ENCODE assay signal across 24 mouse cellular contexts in the genomic region with DNA sequence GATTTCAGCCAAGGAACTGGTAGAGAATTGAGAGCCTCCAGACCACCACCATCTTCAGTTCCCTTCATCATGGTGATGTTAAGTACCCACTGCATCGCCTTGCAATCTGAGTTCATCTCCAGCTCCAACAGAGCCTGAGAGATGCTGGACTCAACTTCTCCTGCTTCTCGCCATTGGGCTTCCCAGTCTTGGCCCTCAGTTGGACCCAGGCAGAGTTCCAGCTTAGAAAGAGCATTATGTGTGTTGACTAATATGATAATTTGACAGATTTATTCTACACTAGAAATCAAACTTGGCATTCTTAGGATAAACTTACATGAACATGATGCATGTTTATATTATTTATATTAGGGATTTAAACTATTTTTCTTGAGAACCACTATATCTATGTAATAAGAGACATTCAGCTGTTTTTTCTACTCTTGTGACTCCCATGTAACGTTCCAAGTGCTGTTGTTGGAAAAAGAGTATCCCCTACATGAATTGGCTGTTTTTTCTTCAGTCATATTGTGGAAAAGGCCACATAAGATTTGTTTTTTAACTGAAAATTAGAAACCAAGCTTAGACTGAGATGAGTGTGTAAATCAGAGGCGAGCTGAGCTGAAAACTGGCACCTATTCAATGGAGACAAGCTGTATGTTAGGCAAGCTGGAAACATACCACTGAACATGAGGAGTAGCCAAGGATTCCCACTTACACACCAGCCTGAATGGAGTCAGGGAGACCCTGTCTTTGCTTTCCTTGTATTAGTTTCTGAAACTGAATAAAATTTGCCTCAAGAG.
DNase-seq lines count a peak whose midpoint lies in the region; ATAC-seq lines count a peak whose summit lies in the region.
"Had no signal": no experiment of that assay in that cellular context is flagged by ENCODE, and none has a peak within 500 bp of the region (broad histone marks: within the 10 kb centered on the region; RNA-seq: fewer than 3 reads in every experiment).

No protein-coding gene starts in this region.

- H3K9me3 ChIP-seq in forebrain, embryonic 16.5 days (ENCODE audit: control insufficient read depth, low read length), result no peaks in the 10 kb centered on the region
- H3K9me3 ChIP-seq in forebrain, embryonic 15.5 days, result no peaks in the 10 kb centered on the region
- no peaks in the 10 kb centered on the region for H3K9me3 ChIP-seq in lung, embryonic 15.5 days
- H3K9me3 ChIP-seq: embryonic facial prominence, embryonic 12.5 days; embryonic facial prominence, embryonic 15.5 days; heart, embryonic 12.5 days; heart, embryonic 15.5 days had no signal

- DNase-seq in lung, postnatal 25 days (ENCODE audit: low spot score), result no peak
- peak; percentile 58 for DNase-seq in NIH3T3 (ENCODE audit: low read depth)
- no peak for DNase-seq in heart, postnatal 4 days
- DNase-seq: adrenal gland, postnatal 10 days; adrenal gland, postnatal 36 days; cerebellum, adult 11 months; cerebellum, adult 2 months; cerebellum, adult 9-11 months; cerebellum, postnatal 25 days; gastrocnemius, postnatal 25 days; heart, adult 18-20 months; heart, postnatal 10 days; heart, postnatal 36 days had no signal

- no peaks in the 10 kb centered on the region; the same call in 1 of the 2 replicates for H3K4me1 ChIP-seq in forebrain, embryonic 16.5 days (replicated peaks; ENCODE audit: control insufficient read depth, insufficient read depth, low read length)
- H3K4me1 ChIP-seq in forebrain, embryonic 15.5 days, result 0 out of 2 replicates have a peak, but pooled peaks cover 2% of the 10 kb centered on the region
- H3K4me1 ChIP-seq in lung, embryonic 15.5 days, result no peaks in the 10 kb centered on the region
- H3K4me1 ChIP-seq: embryonic facial prominence, embryonic 12.5 days; embryonic facial prominence, embryonic 15.5 days; heart, embryonic 15.5 days had no signal

- H3K27me3 ChIP-seq in forebrain, embryonic 16.5 days (replicated peaks; ENCODE audit: control insufficient read depth, insufficient read depth, low read length), result no peaks in the 10 kb centered on the region
- no peaks in the 10 kb centered on the region for H3K27me3 ChIP-seq in forebrain, embryonic 15.5 days
- H3K27me3 ChIP-seq in lung, embryonic 15.5 days, result no peaks in the 10 kb centered on the region
- H3K27me3 ChIP-seq: embryonic facial prominence, embryonic 12.5 days; embryonic facial prominence, embryonic 15.5 days had no signal

- WGBS in forebrain, embryonic 16.5 days, result 76% methylated on average over 4 of the region's 4 CpGs
- WGBS in forebrain, embryonic 15.5 days, result 77% methylated on average over 4 of the region's 4 CpGs
- 50% methylated on average over 4 of the region's 4 CpGs for WGBS in lung, embryonic 15.5 days

- no peak overlapping the region for H3K4me3 ChIP-seq in forebrain, embryonic 16.5 days (replicated peaks; ENCODE audit: low read length)
- no peak overlapping the region for H3K4me3 ChIP-seq in forebrain, embryonic 15.5 days
- no peak overlapping the region for H3K4me3 ChIP-seq in lung, embryonic 15.5 days
- H3K4me3 ChIP-seq: embryonic facial prominence, embryonic 12.5 days; embryonic facial prominence, embryonic 15.5 days; heart, embryonic 12.5 days; heart, embryonic 15.5 days had no signal

- H3K9ac ChIP-seq in forebrain, embryonic 16.5 days (replicated peaks; ENCODE audit: low read depth, low read length), result no peak overlapping the region
- no peak overlapping the region for H3K9ac ChIP-seq in forebrain, embryonic 15.5 days (replicated peaks)
- H3K9ac ChIP-seq in lung, embryonic 15.5 days, result no peak overlapping the region
- H3K9ac ChIP-seq: embryonic facial prominence, embryonic 12.5 days; embryonic facial prominence, embryonic 15.5 days; heart, embryonic 12.5 days; heart, embryonic 15.5 days; hindbrain, embryonic 14.5 days had no signal

- peak; percentile 45; the same call in 1 of the 2 replicates for ATAC-seq in forebrain, embryonic 16.5 days
- ATAC-seq in forebrain, embryonic 15.5 days (replicated peaks), result no peak
- peak; percentile 69; the same call in 1 of the 2 replicates for ATAC-seq in lung, embryonic 15.5 days (ENCODE audit: borderline replicate concordance, extremely low read depth, low FRiP score, low TSS enrichment)
- ATAC-seq: hindbrain, postnatal 0 days; inflammation-experienced regulatory T-cells, adult 6 months; Patski had no signal

- no peak overlapping the region for H3K27ac ChIP-seq in forebrain, embryonic 16.5 days (ENCODE audit: low read length)
- no peak overlapping the region for H3K27ac ChIP-seq in forebrain, embryonic 15.5 days (replicated peaks)
- no peak overlapping the region for H3K27ac ChIP-seq in lung, embryonic 15.5 days
- H3K27ac ChIP-seq: embryonic facial prominence, embryonic 12.5 days; embryonic facial prominence, embryonic 15.5 days; heart, embryonic 15.5 days; hindbrain, embryonic 14.5 days; hindbrain, postnatal 0 days had no signal

- no peaks in the 10 kb centered on the region for H3K36me3 ChIP-seq in forebrain, embryonic 16.5 days (ENCODE audit: control insufficient read depth, insufficient read depth)
- H3K36me3 ChIP-seq in forebrain, embryonic 15.5 days, result no peaks in the 10 kb centered on the region
- H3K36me3 ChIP-seq in lung, embryonic 15.5 days, result no peaks in the 10 kb centered on the region
- H3K36me3 ChIP-seq: embryonic facial prominence, embryonic 12.5 days; embryonic facial prominence, embryonic 15.5 days; heart, embryonic 12.5 days; heart, embryonic 15.5 days had no signal

- no peak overlapping the region for H3K4me2 ChIP-seq in forebrain, embryonic 16.5 days (ENCODE audit: low read length)
- H3K4me2 ChIP-seq in forebrain, embryonic 15.5 days (replicated peaks), result no peak overlapping the region
- H3K4me2 ChIP-seq in lung, embryonic 15.5 days, result no peak overlapping the region
- H3K4me2 ChIP-seq: embryonic facial prominence, embryonic 12.5 days; embryonic facial prominence, embryonic 15.5 days; heart, embryonic 12.5 days; heart, embryonic 15.5 days; hindbrain, embryonic 14.5 days had no signal
